Mouse (Mus musculus) thymus, adult 2 months (tissue): ENCODE results near the gene Cd2.

ENCODE experiments used
- CTCF ChIP-seq: fragments of 200-500 bp; IDR thresholded peaks from 2 replicates; pipeline ENCODE4 v1.5.1; 2012; ENCODE audit warnings: mild to moderate bottlenecking, control low read depth, low read length, moderate library complexity, borderline replicate concordance; ENCODE audit not compliant: control insufficient read depth, poor library complexity, insufficient read depth; ENCODE audit errors: extremely low read depth
- POLR2A ChIP-seq: fragments of 200-500 bp; IDR thresholded peaks from 2 replicates; pipeline ENCODE4 v1.6.1; 2012; ENCODE audit warnings: mild to moderate bottlenecking, low read length, control low read depth, moderate library complexity; ENCODE audit not compliant: control insufficient read depth, poor library complexity, insufficient read depth; ENCODE audit errors: extremely low read depth

GRCm38 (mm10) chr3:101229551-101229930 lies 58.2 kb downstream of the Cd2 start:
- TF ChIP-seq CTCF (no peak), POLR2A (no peak)
